18 mouse cellular contexts compared by ENCODE assay signal in genomic region chr10:20495051-20495450, GRCm38 (mm10).
DNase-seq lines count a peak whose midpoint lies in the region; ATAC-seq and TF ChIP-seq lines count a peak whose summit lies in the region.
"Had no signal": no experiment of that assay in that cellular context is flagged by ENCODE, and none has a peak within 500 bp of the region (broad histone marks: within the 10 kb centered on the region; RNA-seq: fewer than 3 reads in every experiment).

No protein-coding gene starts in this region.

- TF ChIP-seq POLR2A in MEL (IDR thresholded peaks at IDR 0.05; ENCODE audit: control insufficient read depth in 1 of 2, insufficient read depth in 1 of 2, low read depth in 1 of 2, low read length in 2 of 2, poor library complexity in 1 of 2), result no peak

- no peak for TF ChIP-seq RAD21 in MEL (IDR thresholded peaks at IDR 0.05; ENCODE audit: low read depth, low read length)

- intact Hi-C loops in gastrocnemius, adult 2 months (cut with DNase I), result no loop called here

- DNase-seq in 416B (ENCODE audit: low read depth) (peak; percentile 12), MEL (ENCODE audit: low read depth, low spot score) (peak; percentile 14)
- DNase-seq in splenic B cell, adult 2 months (ENCODE audit: low read depth, low spot score), result peak; percentile 18
- no peak for DNase-seq in kidney, postnatal 36 days
- no peak for DNase-seq in right cerebral cortex, postnatal 36 days (ENCODE audit: low spot score in 2 of 2)
- no peak for DNase-seq in gastrocnemius, adult 2 months
- DNase-seq: adrenal gland, postnatal 10 days; cerebellum, adult 18-20 months; cerebellum, adult 9-10 months; cerebellum, postnatal 14 days; gastrocnemius, postnatal 10 days; gastrocnemius, postnatal 36 days had no signal

- H3K9me3 ChIP-seq in MEL (replicated peaks; ENCODE audit: insufficient read depth, low read length), result no peaks in the 10 kb centered on the region
- H3K9me3 ChIP-seq: hindbrain, embryonic 12.5 days; hindbrain, embryonic 15.5 days had no signal

- H3K4me3 ChIP-seq in MEL (ENCODE audit: control insufficient read depth in 1 of 2, insufficient read depth in 1 of 2, low read depth in 2 of 2, low read length in 2 of 2), result no peak overlapping the region
- H3K4me3 ChIP-seq in gastrocnemius, adult 2 months, result no peak overlapping the region
- H3K4me3 ChIP-seq: hindbrain, embryonic 12.5 days; hindbrain, embryonic 15.5 days had no signal

- no peaks in the 10 kb centered on the region for H3K36me3 ChIP-seq in MEL (ENCODE audit: control insufficient read depth in 1 of 2, insufficient read depth in 2 of 2, low read length in 2 of 2)
- H3K36me3 ChIP-seq in splenic B cell, adult 2 months (ENCODE audit: control insufficient read depth, insufficient read depth, low read length, poor library complexity, severe bottlenecking), result no peaks in the 10 kb centered on the region
- H3K36me3 ChIP-seq: hindbrain, embryonic 12.5 days; hindbrain, embryonic 15.5 days had no signal

- no peak overlapping the region for H3K27ac ChIP-seq in MEL (ENCODE audit: control insufficient read depth, low read depth, low read length)
- no peak overlapping the region for H3K27ac ChIP-seq in gastrocnemius, adult 2 months
- H3K27ac ChIP-seq: hindbrain, embryonic 12.5 days; hindbrain, embryonic 15.5 days had no signal

- H3K27me3 ChIP-seq in MEL (ENCODE audit: control insufficient read depth in 1 of 2, insufficient read depth in 2 of 2, low read length in 2 of 2), result peaks cover 4 to 6% of the 10 kb centered on the region in 2 experiments; a peak in 3 of 4 replicates
- no peaks in the 10 kb centered on the region for H3K27me3 ChIP-seq in splenic B cell, adult 2 months (ENCODE audit: control insufficient read depth, insufficient read depth, low read length, poor library complexity, severe bottlenecking)
- H3K27me3 ChIP-seq: hindbrain, embryonic 12.5 days; hindbrain, embryonic 15.5 days had no signal

- no peak for TF ChIP-seq EP300 in MEL (IDR thresholded peaks at IDR 0.05; ENCODE audit: low read depth in 1 of 2, low read length in 2 of 2)

- TF ChIP-seq CTCF in MEL (IDR thresholded peaks at IDR 0.05 in 2 of 3, conservative IDR thresholded peaks at IDR 0.05 in 1 of 3; ENCODE audit: control insufficient read depth in 1 of 3, insufficient read depth in 1 of 3, low read depth in 2 of 3, low read length in 3 of 3, poor library complexity in 1 of 3, severe bottlenecking in 1 of 3), result no peak
- no peak for TF ChIP-seq CTCF in gastrocnemius, adult 2 months (IDR thresholded peaks at IDR 0.05)

- H3K79me2 ChIP-seq in MEL (ENCODE audit: control insufficient read depth, insufficient read depth, low read length, poor library complexity), result no peaks in the 10 kb centered on the region

- H3K4me1 ChIP-seq in MEL (ENCODE audit: control insufficient read depth in 1 of 2, insufficient read depth in 2 of 2, low read length in 2 of 2), result no peaks in the 10 kb centered on the region
- H3K4me1 ChIP-seq: hindbrain, embryonic 12.5 days; hindbrain, embryonic 15.5 days had no signal

- ATAC-seq in megakaryocyte, adult 5-6 weeks (ENCODE audit: poor library complexity, severe bottlenecking), result peak; percentile 27; the same call in 1 of the 2 replicates
- ATAC-seq: CD4-positive, CD25-positive, alpha-beta regulatory T cell, adult 4 months; forebrain, embryonic 14.5 days; Patski had no signal

- no peak overlapping the region for H3K9ac ChIP-seq in MEL (ENCODE audit: control insufficient read depth, low read depth, low read length, poor library complexity, severe bottlenecking)
- H3K9ac ChIP-seq: hindbrain, embryonic 12.5 days; hindbrain, embryonic 15.5 days had no signal

TF ChIP-seq in MEL, 35 proteins besides CTCF, POLR2A, EP300 and RAD21:
- TF ChIP-seq ZMIZ1 (IDR thresholded peaks at IDR 0.05; ENCODE audit: low read depth, low read length) (no peak), ZKSCAN1 (IDR thresholded peaks at IDR 0.05; ENCODE audit: low read depth, low read length) (no peak), E2F4 (IDR thresholded peaks at IDR 0.05; ENCODE audit: borderline replicate concordance, low read depth, low read length) (no peak), NELFE (IDR thresholded peaks at IDR 0.05; ENCODE audit: low read depth, low read length) (no peak), TCF12 (IDR thresholded peaks at IDR 0.05; ENCODE audit: low read depth, low read length) (no peak), ETS1 (IDR thresholded peaks at IDR 0.05; ENCODE audit: low read depth, low read length) (no peak), NRF1 (IDR thresholded peaks at IDR 0.05; ENCODE audit: insufficient read depth, low read depth, low read length, poor library complexity, severe bottlenecking) (no peak), MAX (IDR thresholded peaks at IDR 0.05; ENCODE audit: low read length) (no peak), MXI1 (IDR thresholded peaks at IDR 0.05; ENCODE audit: low read depth, low read length) (no peak), MYC (IDR thresholded peaks at IDR 0.05; ENCODE audit: low read depth, low read length) (no peak), BHLHE40 (IDR thresholded peaks at IDR 0.05; ENCODE audit: borderline replicate concordance, low read depth, low read length) (no peak), SMC3 (IDR thresholded peaks at IDR 0.05; ENCODE audit: low read depth, low read length) (no peak), CHD2 (IDR thresholded peaks at IDR 0.05; ENCODE audit: low read length) (no peak), MYB (IDR thresholded peaks at IDR 0.05; ENCODE audit: low read depth, low read length) (no peak), USF1 (IDR thresholded peaks at IDR 0.05; ENCODE audit: low read depth, low read length) (no peak), UBTF (IDR thresholded peaks at IDR 0.05; ENCODE audit: borderline replicate concordance, insufficient read depth, low read depth, low read length) (no peak), MAFK (IDR thresholded peaks at IDR 0.05; ENCODE audit: borderline replicate concordance, low read depth, low read length) (no peak)

Comparison
In these comparisons a context has a peak if more than half of its experiments do, and no peak if none do; other contexts are left out.
1. DNase-seq: peak in 416B (single experiment), MEL (single experiment) and splenic B cell, adult 2 months (single experiment); none in kidney, postnatal 36 days (0 of 2), right cerebral cortex, postnatal 36 days (0 of 2) and gastrocnemius, adult 2 months (single experiment).